Mouse (Mus musculus): ENCODE measurements around the gene Klf9. TPM values are rescaled to one million over a fixed set of nuclear protein-coding genes. Genes with fewer than 3 reads are reported as not detected.

Gene Klf9
- total and polyA plus RNA-seq, 2 experiments from 2014 or later, result 14.4 to 35.1 TPM

DNA sequence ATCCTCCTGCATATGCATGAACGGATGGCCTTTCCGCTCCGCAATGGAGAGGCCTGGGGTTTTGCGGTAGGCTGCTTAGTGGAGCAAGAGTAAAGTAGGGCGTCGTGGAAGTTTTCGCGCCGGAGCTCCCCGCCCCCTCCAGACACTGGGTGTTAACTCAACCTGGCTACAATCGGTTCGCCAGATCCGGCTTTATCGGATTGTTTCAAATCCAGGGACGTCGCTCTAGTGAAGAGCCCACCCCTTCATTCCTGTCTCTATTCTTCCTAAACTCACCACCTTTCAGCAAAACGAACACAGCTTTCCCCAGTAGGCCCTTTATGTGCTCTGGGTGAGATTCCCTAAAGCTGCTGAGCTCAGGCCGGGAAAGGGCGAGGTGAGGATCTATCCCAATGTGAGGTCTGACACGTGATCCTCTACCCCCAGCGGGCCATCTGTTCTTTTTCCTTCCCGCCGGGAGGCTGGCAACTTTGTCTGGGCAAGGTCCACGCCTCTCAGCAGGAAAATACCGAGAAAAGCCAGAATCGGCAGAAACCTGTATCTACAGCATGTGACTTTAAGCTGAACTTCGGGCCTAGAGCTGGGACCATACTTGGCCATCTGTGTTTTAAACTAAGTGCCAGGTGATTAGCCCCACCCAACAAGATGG is 4.7 kb upstream of the Klf9 start:
- no peak for TF ChIP-seq CTCF (IDR thresholded peaks at IDR 0.05; ENCODE audit: low read depth)
- TF ChIP-seq EP300 (IDR thresholded peaks at IDR 0.05; ENCODE audit: low read depth), result no peak
- Histone ChIP-seq H3K4me3 (ENCODE audit: low read depth, low read length) (peak overlapping the region; percentile 43), H3K4me1 (ENCODE audit: control insufficient read depth, insufficient read depth) (peaks cover 40% of the 10 kb centered on the region), H3K9ac (replicated peaks; ENCODE audit: low read depth, low read length) (peak overlapping the region; percentile 68), H3K27me3 (ENCODE audit: control insufficient read depth, insufficient read depth, low read length) (no peaks in the 10 kb centered on the region), H3K36me3 (replicated peaks; ENCODE audit: control insufficient read depth, insufficient read depth, low read length) (no peaks in the 10 kb centered on the region), H3K9me3 (replicated peaks; ENCODE audit: control insufficient read depth, low read length) (no peaks in the 10 kb centered on the region), H3K27ac (ENCODE audit: low read depth) (peak overlapping the region; percentile 99), H3K4me2 (ENCODE audit: low read depth, low read length) (peak overlapping the region; percentile 76)
- ATAC-seq (ENCODE audit: insufficient read depth, low read depth) (no peak), DNase-seq (ENCODE audit: low spot score) (peak; percentile 33)
- WGBS, result 4% methylated on average over 27 of the region's 27 CpGs

DNA sequence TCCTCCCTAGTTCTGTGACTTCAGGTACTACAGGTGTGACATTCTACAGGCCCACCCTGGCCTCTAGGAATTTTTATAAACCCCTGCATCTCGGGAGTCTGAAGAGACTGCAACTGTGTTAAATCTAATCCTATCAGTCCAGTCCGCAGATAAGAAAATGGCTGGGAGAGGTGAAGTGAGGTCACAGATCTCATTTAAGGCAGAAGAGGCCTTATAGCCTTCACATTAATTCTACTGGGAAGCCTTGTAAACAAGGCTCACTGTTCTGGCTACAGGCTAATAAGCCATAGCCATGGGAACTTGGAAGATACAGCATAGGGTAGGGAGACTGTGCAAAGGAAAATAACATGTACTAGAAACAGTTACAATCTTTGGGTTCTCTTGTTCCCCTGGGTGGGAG is 3.7 kb upstream of the Klf9 start:
- Histone ChIP-seq H3K36me3 (replicated peaks; ENCODE audit: control insufficient read depth, insufficient read depth, low read length) (no peaks in the 10 kb centered on the region), H3K4me1 (ENCODE audit: control insufficient read depth, insufficient read depth) (peaks cover 40% of the 10 kb centered on the region), H3K9ac (replicated peaks; ENCODE audit: low read depth, low read length) (no peak overlapping the region), H3K9me3 (replicated peaks; ENCODE audit: control insufficient read depth, low read length) (no peaks in the 10 kb centered on the region), H3K4me2 (ENCODE audit: low read depth, low read length) (no peak overlapping the region), H3K4me3 (ENCODE audit: low read depth, low read length) (no peak overlapping the region), H3K27me3 (ENCODE audit: control insufficient read depth, insufficient read depth, low read length) (no peaks in the 10 kb centered on the region), H3K27ac (ENCODE audit: low read depth) (no peak overlapping the region)
- DNase-seq (ENCODE audit: low spot score) (no peak), ATAC-seq (ENCODE audit: insufficient read depth, low read depth) (no peak)
- WGBS, result 54% methylated on average over 2 of the region's 2 CpGs
- TF ChIP-seq EP300 (IDR thresholded peaks at IDR 0.05; ENCODE audit: low read depth) (no peak), CTCF (IDR thresholded peaks at IDR 0.05; ENCODE audit: low read depth) (no peak)

DNA sequence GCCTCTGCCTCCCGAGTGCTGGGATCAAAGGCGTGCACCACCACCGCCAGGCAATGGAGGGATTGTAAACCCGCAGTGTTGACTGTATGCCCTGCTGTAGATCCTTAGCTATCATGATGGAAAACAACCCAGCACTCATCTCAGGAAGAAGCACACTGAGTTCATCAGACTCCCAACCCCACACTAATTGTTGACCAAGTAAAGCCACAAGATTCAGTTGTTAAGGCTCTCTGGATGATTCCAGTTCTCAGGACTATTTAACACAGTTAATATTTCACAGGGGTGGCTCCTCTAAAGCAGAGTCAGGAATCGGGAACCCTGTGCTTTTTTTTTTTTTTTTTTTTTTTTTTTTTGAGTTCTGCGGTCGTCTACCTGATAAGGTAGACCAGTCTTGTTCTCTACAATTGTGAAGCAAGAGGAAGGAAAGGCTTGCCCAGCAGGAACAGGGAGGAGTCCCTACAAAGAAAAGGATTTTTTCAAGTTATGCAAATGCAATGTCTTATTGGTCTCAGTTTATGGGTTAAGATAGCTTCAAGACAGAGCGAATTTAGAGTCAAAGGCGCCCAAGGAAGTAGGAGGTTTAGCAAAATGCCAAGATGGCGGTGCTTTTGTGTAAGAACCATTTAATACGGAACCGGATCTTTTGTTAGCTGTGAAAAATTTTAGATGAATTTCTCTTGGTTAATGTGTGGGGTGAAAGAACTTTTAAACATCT is 1.1 kb upstream of the Klf9 start:
- TF ChIP-seq EP300 (IDR thresholded peaks at IDR 0.05; ENCODE audit: low read depth) (no peak), CTCF (IDR thresholded peaks at IDR 0.05; ENCODE audit: low read depth) (no peak)
- Histone ChIP-seq H3K4me3 (ENCODE audit: low read depth, low read length) (peak overlapping the region; percentile 85), H3K4me1 (ENCODE audit: control insufficient read depth, insufficient read depth) (peaks cover 44% of the 10 kb centered on the region), H3K27me3 (ENCODE audit: control insufficient read depth, insufficient read depth, low read length) (no peaks in the 10 kb centered on the region), H3K9ac (replicated peaks; ENCODE audit: low read depth, low read length) (peak overlapping the region; percentile 90; the same call in 1 of the 2 replicates), H3K36me3 (replicated peaks; ENCODE audit: control insufficient read depth, insufficient read depth, low read length) (no peaks in the 10 kb centered on the region), H3K4me2 (ENCODE audit: low read depth, low read length) (peak overlapping the region; percentile 97), H3K9me3 (replicated peaks; ENCODE audit: control insufficient read depth, low read length) (no peaks in the 10 kb centered on the region), H3K27ac (ENCODE audit: low read depth) (peak overlapping the region; percentile 99)
- WGBS, result 43% methylated on average over 12 of the region's 12 CpGs
- no peak for DNase-seq (ENCODE audit: low spot score)
- ATAC-seq (ENCODE audit: insufficient read depth, low read depth), result no peak

DNA sequence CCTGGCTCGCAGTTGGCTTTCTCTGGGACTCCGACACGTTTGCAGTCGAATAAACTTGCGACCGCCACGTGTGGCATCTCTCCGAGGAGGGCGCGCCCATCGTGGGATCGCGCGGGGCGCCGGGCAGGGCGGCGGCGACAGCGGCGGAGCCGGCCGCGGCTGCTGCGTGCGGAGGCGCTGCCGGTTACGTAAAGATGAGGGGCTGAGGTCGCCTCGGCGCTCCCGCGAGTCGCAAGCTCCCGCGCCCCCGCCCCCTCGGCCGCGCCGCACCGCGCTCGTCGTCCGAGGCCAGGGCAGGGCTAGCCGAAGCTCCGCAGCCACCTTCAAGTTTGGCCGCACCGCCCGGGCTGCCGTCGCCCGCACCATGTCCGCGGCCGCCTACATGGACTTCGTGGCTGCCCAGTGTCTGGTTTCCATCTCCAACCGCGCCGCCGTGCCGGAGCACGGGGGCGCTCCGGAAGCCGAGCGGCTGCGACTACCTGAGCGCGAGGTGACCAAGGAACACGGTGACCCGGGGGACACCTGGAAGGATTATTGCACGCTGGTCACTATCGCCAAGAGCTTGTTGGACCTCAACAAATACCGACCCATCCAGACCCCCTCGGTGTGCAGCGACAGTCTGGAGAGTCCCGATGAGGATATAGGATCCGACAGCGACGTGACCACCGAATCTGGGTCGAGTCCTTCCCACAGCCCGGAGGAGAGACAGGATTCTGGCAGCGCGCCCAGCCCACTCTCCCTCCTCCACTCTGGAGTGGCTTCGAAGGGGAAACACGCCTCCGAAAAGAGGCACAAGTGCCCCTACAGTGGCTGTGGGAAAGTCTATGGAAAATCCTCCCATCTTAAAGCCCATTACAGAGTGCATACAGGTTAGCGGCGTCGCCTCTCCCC is 610 bp downstream of the Klf9 start:
- DNase-seq (ENCODE audit: low spot score) (peak; percentile 67), ATAC-seq (ENCODE audit: insufficient read depth, low read depth) (peak; percentile 30)
- Histone ChIP-seq H3K36me3 (replicated peaks; ENCODE audit: control insufficient read depth, insufficient read depth, low read length) (no peaks in the 10 kb centered on the region), H3K27me3 (ENCODE audit: control insufficient read depth, insufficient read depth, low read length) (no peaks in the 10 kb centered on the region), H3K9ac (replicated peaks; ENCODE audit: low read depth, low read length) (peak overlapping the region; percentile 90), H3K27ac (ENCODE audit: low read depth) (peak overlapping the region; percentile 99), H3K4me1 (ENCODE audit: control insufficient read depth, insufficient read depth) (peaks cover 37% of the 10 kb centered on the region), H3K4me2 (ENCODE audit: low read depth, low read length) (peak overlapping the region; percentile 97), H3K9me3 (replicated peaks; ENCODE audit: control insufficient read depth, low read length) (no peaks in the 10 kb centered on the region), H3K4me3 (ENCODE audit: low read depth, low read length) (peak overlapping the region; percentile 85)
- WGBS, result under 1% methylated on average over 62 of the region's 94 CpGs
- TF ChIP-seq EP300 (IDR thresholded peaks at IDR 0.05; ENCODE audit: low read depth) (peak; percentile 27; the same call in 1 of the 2 replicates), CTCF (IDR thresholded peaks at IDR 0.05; ENCODE audit: low read depth) (no peak)

DNA sequence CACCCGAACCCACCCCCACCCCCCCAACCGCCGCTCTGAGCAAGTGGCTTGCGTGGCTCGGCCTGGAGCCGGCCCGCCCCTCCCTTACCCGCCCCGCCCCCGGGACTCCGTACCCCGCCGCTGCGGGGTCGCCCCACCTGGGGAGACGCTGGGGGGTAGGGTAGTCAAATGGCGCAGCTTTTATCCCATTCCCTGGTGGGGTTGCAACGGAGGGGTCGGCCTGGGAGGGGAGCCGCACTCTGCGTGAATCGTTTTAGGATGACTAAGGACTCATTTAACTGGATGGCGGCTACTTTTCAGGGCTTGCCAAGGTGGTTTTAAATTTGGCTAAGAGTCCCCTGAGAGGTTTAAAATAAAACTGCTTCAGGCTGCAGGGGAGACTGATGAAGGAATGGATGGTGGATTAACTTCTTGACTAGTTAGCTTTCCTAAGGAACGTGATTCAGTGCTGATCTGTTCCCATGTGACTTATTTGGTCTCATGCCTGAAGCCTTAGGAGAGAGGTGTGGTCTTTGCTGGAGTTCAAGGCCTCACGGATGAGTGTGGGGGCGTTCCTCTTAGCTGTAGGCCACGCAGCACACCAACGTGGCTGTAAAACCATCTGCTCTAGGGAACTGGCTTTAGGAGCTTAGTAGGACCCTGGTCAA is 1.5 kb downstream of the Klf9 start:
- TF ChIP-seq CTCF (IDR thresholded peaks at IDR 0.05; ENCODE audit: low read depth), result no peak
- no peak for TF ChIP-seq EP300 (IDR thresholded peaks at IDR 0.05; ENCODE audit: low read depth)
- Histone ChIP-seq H3K9me3 (replicated peaks; ENCODE audit: control insufficient read depth, low read length) (no peaks in the 10 kb centered on the region), H3K4me1 (ENCODE audit: control insufficient read depth, insufficient read depth) (peaks cover 31% of the 10 kb centered on the region), H3K9ac (replicated peaks; ENCODE audit: low read depth, low read length) (peak overlapping the region; percentile 90), H3K36me3 (replicated peaks; ENCODE audit: control insufficient read depth, insufficient read depth, low read length) (no peaks in the 10 kb centered on the region), H3K4me3 (ENCODE audit: low read depth, low read length) (peak overlapping the region; percentile 85), H3K27ac (ENCODE audit: low read depth) (peak overlapping the region; percentile 99), H3K27me3 (ENCODE audit: control insufficient read depth, insufficient read depth, low read length) (no peaks in the 10 kb centered on the region), H3K4me2 (ENCODE audit: low read depth, low read length) (peak overlapping the region; percentile 97)
- whole genome bisulfite sequencing, result 7% methylated on average over 28 of the region's 28 CpGs
- DNase-seq (ENCODE audit: low spot score), result peak; percentile 65
- no peak for ATAC-seq (ENCODE audit: insufficient read depth, low read depth)

Measured in heart, postnatal 0 days (tissue).